Mouse (Mus musculus) kidney, postnatal 36 days (tissue): ENCODE data around the gene Ptprg.
A peak's percentile ranks its signal among the peaks of the same experiment; 100 is the strongest.
"Not testable (repeated sequence)": the region's sequence is repeated elsewhere in the genome, so short reads cannot be mapped to it uniquely, and the experiment has no call there.

Experiments used
- DNase-seq, 2 experiments: peaks; one replicate each; pipeline ENCODE4 v3.0.0; 2021 to 2022; ENCODE audit warnings: mixed read lengths in 2 of 2

The Ptprg gene

GRCm38 (mm10) chr14:11892621-11893020, 339.3 kb downstream of the Ptprg start:
- DNase-seq = no peak

- peak; percentile 29 for DNase-seq
Observed at GRCm38 (mm10) chr14:11895486-11895885, 342.2 kb downstream of the Ptprg start.

- no peak for DNase-seq
Observed at GRCm38 (mm10) chr14:11902794-11903193, 349.5 kb downstream of the Ptprg start.

GRCm38 (mm10) chr14:11906130-11906675, 352.9 kb downstream of the Ptprg start:
- no peak for DNase-seq

GRCm38 (mm10) chr14:11912253-11912652, 358.9 kb downstream of the Ptprg start:
- DNase-seq = no peak

GRCm38 (mm10) chr14:11917225-11917624, 363.9 kb downstream of the Ptprg start:
- no peak for DNase-seq

GRCm38 (mm10) chr14:11928545-11928944, 375.2 kb downstream of the Ptprg start:
- no peak for DNase-seq

GRCm38 (mm10) chr14:11932517-11932916, 379.2 kb downstream of the Ptprg start:
- peak in 1 of 2 experiments; percentile 10 for DNase-seq

- no peak for DNase-seq
Observed at GRCm38 (mm10) chr14:11934556-11934955, 381.2 kb downstream of the Ptprg start.

GRCm38 (mm10) chr14:11935281-11935680, 381.9 kb downstream of the Ptprg start:
- no peak for DNase-seq

- DNase-seq = no peak
Observed at GRCm38 (mm10) chr14:11935698-11936097, 382.4 kb downstream of the Ptprg start.

- DNase-seq = no peak
Observed at GRCm38 (mm10) chr14:11938912-11939311, 385.6 kb downstream of the Ptprg start.

GRCm38 (mm10) chr14:11941989-11942514, 388.7 kb downstream of the Ptprg start:
- DNase-seq = no peak

GRCm38 (mm10) chr14:11950379-11950778, 397.0 kb downstream of the Ptprg start:
- no peak for DNase-seq

- DNase-seq = no peak
Observed at GRCm38 (mm10) chr14:11955020-11955882, 401.9 kb downstream of the Ptprg start.

GRCm38 (mm10) chr14:11960269-11961121, 407.2 kb downstream of the Ptprg start:
- DNase-seq = no peak

- DNase-seq = no peak
Observed at GRCm38 (mm10) chr14:11962101-11962500, 408.8 kb downstream of the Ptprg start.

- no peak for DNase-seq
Observed at GRCm38 (mm10) chr14:11962561-11962960, 409.2 kb downstream of the Ptprg start.

- no peak for DNase-seq
Observed at GRCm38 (mm10) chr14:11963791-11964190, 410.5 kb downstream of the Ptprg start.

GRCm38 (mm10) chr14:11964326-11964725, 411.0 kb downstream of the Ptprg start:
- DNase-seq = not testable (repeated sequence)

GRCm38 (mm10) chr14:11965878-11966277, 412.5 kb downstream of the Ptprg start:
- DNase-seq = no peak

GRCm38 (mm10) chr14:11981764-11982163, 428.4 kb downstream of the Ptprg start:
- no peak for DNase-seq

- no peak for DNase-seq
Observed at GRCm38 (mm10) chr14:11983031-11983430, 429.7 kb downstream of the Ptprg start.
